Mouse (Mus musculus): ENCODE data around the gene Ptpn21.

- TF ChIP-seq CTCF (IDR thresholded peaks at IDR 0.05; ENCODE audit: low read depth) (no peak), EP300 (optimal IDR thresholded peaks at IDR 0.05) (no peak)
These were observed 60.3 kb downstream of the Ptpn21 start for GRCm38 (mm10) chr12:98676861-98677260.

Data from stomach, postnatal 0 days (tissue).